Mouse (Mus musculus) stomach, postnatal 0 days (tissue): ENCODE data around the gene Rab11b.

Experiments used
- CTCF ChIP-seq: IDR thresholded peaks from 2 replicates; pipeline ENCODE4 v1.5.1; 2016; ENCODE audit warnings: antibody characterized with exemption, low read depth, mild to moderate bottlenecking, moderate library complexity
- EP300 ChIP-seq: optimal IDR thresholded peaks from 2 replicates; pipeline ENCODE3; 2016; ENCODE audit warnings: antibody characterized with exemption

- TF ChIP-seq CTCF = no peak
- no peak for TF ChIP-seq EP300
Observed at GRCm38 (mm10) chr17:33718944-33719725, 41.2 kb downstream of the Rab11b start.
